Mouse (Mus musculus): ENCODE results near the gene Lrrc29. TPM values are rescaled to one million over a fixed set of nuclear protein-coding genes. Genes with fewer than 3 reads are reported as not detected.

Gene Lrrc29
- total RNA-seq, 1 experiment from 2014 or later: 7.4 TPM

- peak; percentile 85 for DNase-seq
These were observed 61.8 kb downstream of the Lrrc29 start, which contains the start of the genes Tradd and Fbxl8 for GRCm38 (mm10) chr8:105264024-105264982. Gene Tradd, minus strand, starts transcription at chr8:105264609. Gene Fbxl8, plus strand, starts transcription at chr8:105264648.

GRCm38 (mm10) chr8:105263244-105263912 is 62.7 kb downstream of the Lrrc29 start:
- DNase-seq: no peak

Small RNA genes lying within 50 kb of the gene (microRNA-seq; reads per million reads assigned to microRNA genes)
- gene Gm27320 (0 reads per million in 2 experiments), gene Mir328 (1,923 to 1,998 reads per million in 2 experiments)

Other genes starting within 250 kb of the Lrrc29 start
- gene Ces3b, start 242.5 kb downstream of the Lrrc29 start, total RNA-seq (2021): 1.0 TPM in 1 of 2 replicates, not detected in the other
- not detected in 2 replicates for gene Ces4a, start 194.5 kb downstream of the Lrrc29 start, total RNA-seq (2021)
- 78.8 and 92.4 TPM in 2 replicates for gene Cbfb, start 155.6 kb downstream of the Lrrc29 start, total RNA-seq (2021)
- gene D230025D16Rik, start 101.1 kb downstream of the Lrrc29 start, total RNA-seq (2021): 27.9 and 34.5 TPM in 2 replicates
- 1.2 and 2.1 TPM in 2 replicates for gene B3gnt9, start 71.1 kb downstream of the Lrrc29 start, total RNA-seq (2021)
- 18.7 and 21.7 TPM in 2 replicates for gene Tradd, start 61.7 kb downstream of the Lrrc29 start, total RNA-seq (2021)
- 3.7 and 4.5 TPM in 2 replicates for gene Fbxl8, start 61.6 kb downstream of the Lrrc29 start, total RNA-seq (2021)
- gene Hsf4, start 56.5 kb downstream of the Lrrc29 start, total RNA-seq (2021): 0.70 and 1.1 TPM in 2 replicates
- 4.4 and 4.7 TPM in 2 replicates for gene Nol3, start 50.1 kb downstream of the Lrrc29 start, total RNA-seq (2021)
- 1.9 and 3.7 TPM in 2 replicates for gene 4931428F04Rik, start 36.4 kb downstream of the Lrrc29 start, total RNA-seq (2021)
- gene Exoc3l, start 30.2 kb downstream of the Lrrc29 start, total RNA-seq (2021): 28.1 and 32.0 TPM in 2 replicates
- gene E2f4, start 28.6 kb downstream of the Lrrc29 start, total RNA-seq (2021): 44.1 and 45.5 TPM in 2 replicates
- gene Elmo3, start 20.7 kb downstream of the Lrrc29 start, total RNA-seq (2021): 3.9 and 9.8 TPM in 2 replicates
- gene Tmem208, start 76 bp upstream of the Lrrc29 start, total RNA-seq (2021): 61.4 and 66.9 TPM in 2 replicates
- 14.0 and 18.4 TPM in 2 replicates for gene Fhod1, start 21.7 kb upstream of the Lrrc29 start, total RNA-seq (2021)
- 1.3 and 2.7 TPM in 2 replicates for gene Slc9a5, start 22.6 kb upstream of the Lrrc29 start, total RNA-seq (2021)
- gene Plekhg4, start 47.0 kb upstream of the Lrrc29 start, total RNA-seq (2021): 0.76 and 0.82 TPM in 2 replicates
- gene Kctd19, start 87.2 kb upstream of the Lrrc29 start, total RNA-seq (2021): not detected in 2 replicates
- gene Lrrc36, start 87.3 kb upstream of the Lrrc29 start, total RNA-seq (2021): 3.8 and 6.1 TPM in 2 replicates
- 22.7 and 27.4 TPM in 2 replicates for gene Tppp3, start 145.2 kb upstream of the Lrrc29 start, total RNA-seq (2021)
- 17.7 and 20.6 TPM in 2 replicates for gene Zdhhc1, start 170.6 kb upstream of the Lrrc29 start, total RNA-seq (2021)
- 0.15 TPM in 1 of 2 replicates, not detected in the other for gene Hsd11b2, start 192.5 kb upstream of the Lrrc29 start, total RNA-seq (2021)
- 108 and 110 TPM in 2 replicates for gene Atp6v0d1, start 239.8 kb upstream of the Lrrc29 start, total RNA-seq (2021)